Mouse (Mus musculus): Measurements from ENCODE around the gene Stk16. TPM values are rescaled to one million over a fixed set of nuclear protein-coding genes. Genes with fewer than 3 reads are reported as not detected.

Stk16 gene
- polyA plus RNA-seq (2014; fragmentation: Nextera tagmentation; extraction: Ambion mirVana): 81.7 and 82.8 TPM in 2 replicates

- Histone ChIP-seq H3K9me3 (replicated peaks; ENCODE audit: control insufficient read depth, low read length) (no peaks in the 10 kb centered on the region), H3K9ac (ENCODE audit: low read depth, low read length) (peak within 1 kb of the TSS; percentile 95), H3K27me3 (ENCODE audit: control insufficient read depth, insufficient read depth, low read length) (peaks cover 11% of the 10 kb centered on the region), H3K4me1 (ENCODE audit: control insufficient read depth, insufficient read depth, low read length) (peaks cover 22% of the 10 kb centered on the region), H3K4me3 (ENCODE audit: low read depth, low read length) (peak within 1 kb of the TSS; percentile 99), H3K27ac (ENCODE audit: low read depth, low read length) (peak within 1 kb of the TSS; percentile 29; the same call in 1 of the 2 replicates), H3K4me2 (peak within 1 kb of the TSS; percentile 97), H3K36me3 (ENCODE audit: control insufficient read depth, insufficient read depth, low read length) (peaks cover 5% of the 10 kb centered on the region)
- peak; percentile 92 for ATAC-seq (replicated peaks; ENCODE audit: insufficient number of reproducible peaks, low FRiP score, low TSS enrichment)
- WGBS (ENCODE audit: insufficient replicate concordance): 5% methylated on average over 42 of the region's 42 CpGs
Observed at GRCm38 (mm10) chr1:75210136-75211087, at the start of gene Stk16, which contains the start of gene Glb1l. Gene Stk16 (plus strand): TSS chr1:75210838. Gene Glb1l (minus strand): TSS chr1:75210813.

DNA sequence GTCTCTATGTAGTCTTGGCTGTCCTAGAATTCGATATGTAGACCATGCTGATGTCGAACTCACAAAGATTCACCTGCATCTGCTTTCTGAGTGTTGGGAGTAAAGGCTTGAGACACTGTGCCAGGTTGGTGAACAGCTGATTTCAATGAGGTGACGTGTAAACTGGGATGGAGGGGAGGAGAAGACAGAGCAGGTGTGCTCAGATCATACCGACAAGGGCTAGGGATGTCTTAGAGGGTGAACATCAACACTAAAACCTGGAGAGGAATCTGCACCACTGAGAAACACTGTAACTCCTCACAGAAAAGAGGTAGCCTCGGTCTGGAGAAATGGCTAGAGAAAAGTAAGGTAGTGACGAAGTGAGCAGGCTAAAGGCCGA, 42.6 kb upstream of the Stk16 start:
- ATAC-seq (replicated peaks; ENCODE audit: insufficient number of reproducible peaks, low FRiP score, low TSS enrichment): 0 out of 2 replicates have a peak, but pooled peaks have one; percentile 1
- peak overlapping the region; percentile 59 for H3K27ac ChIP-seq (ENCODE audit: low read depth, low read length)
- H3K36me3 ChIP-seq (ENCODE audit: control insufficient read depth, insufficient read depth, low read length): peaks cover 17% of the 10 kb centered on the region
- peaks cover 6% of the 10 kb centered on the region; the same call in 1 of the 2 replicates for H3K4me1 ChIP-seq (ENCODE audit: control insufficient read depth, insufficient read depth, low read length)
- WGBS (ENCODE audit: insufficient replicate concordance): 8% methylated on average over 7 of the region's 7 CpGs
- H3K9ac ChIP-seq (ENCODE audit: low read depth, low read length): peak overlapping the region; percentile 77
- peak overlapping the region; percentile 58 for H3K4me3 ChIP-seq (ENCODE audit: low read depth, low read length)
- H3K4me2 ChIP-seq: peak overlapping the region; percentile 75
- H3K27me3 ChIP-seq (ENCODE audit: control insufficient read depth, insufficient read depth, low read length): no peaks in the 10 kb centered on the region
- no peaks in the 10 kb centered on the region for H3K9me3 ChIP-seq (replicated peaks; ENCODE audit: control insufficient read depth, low read length)

DNA sequence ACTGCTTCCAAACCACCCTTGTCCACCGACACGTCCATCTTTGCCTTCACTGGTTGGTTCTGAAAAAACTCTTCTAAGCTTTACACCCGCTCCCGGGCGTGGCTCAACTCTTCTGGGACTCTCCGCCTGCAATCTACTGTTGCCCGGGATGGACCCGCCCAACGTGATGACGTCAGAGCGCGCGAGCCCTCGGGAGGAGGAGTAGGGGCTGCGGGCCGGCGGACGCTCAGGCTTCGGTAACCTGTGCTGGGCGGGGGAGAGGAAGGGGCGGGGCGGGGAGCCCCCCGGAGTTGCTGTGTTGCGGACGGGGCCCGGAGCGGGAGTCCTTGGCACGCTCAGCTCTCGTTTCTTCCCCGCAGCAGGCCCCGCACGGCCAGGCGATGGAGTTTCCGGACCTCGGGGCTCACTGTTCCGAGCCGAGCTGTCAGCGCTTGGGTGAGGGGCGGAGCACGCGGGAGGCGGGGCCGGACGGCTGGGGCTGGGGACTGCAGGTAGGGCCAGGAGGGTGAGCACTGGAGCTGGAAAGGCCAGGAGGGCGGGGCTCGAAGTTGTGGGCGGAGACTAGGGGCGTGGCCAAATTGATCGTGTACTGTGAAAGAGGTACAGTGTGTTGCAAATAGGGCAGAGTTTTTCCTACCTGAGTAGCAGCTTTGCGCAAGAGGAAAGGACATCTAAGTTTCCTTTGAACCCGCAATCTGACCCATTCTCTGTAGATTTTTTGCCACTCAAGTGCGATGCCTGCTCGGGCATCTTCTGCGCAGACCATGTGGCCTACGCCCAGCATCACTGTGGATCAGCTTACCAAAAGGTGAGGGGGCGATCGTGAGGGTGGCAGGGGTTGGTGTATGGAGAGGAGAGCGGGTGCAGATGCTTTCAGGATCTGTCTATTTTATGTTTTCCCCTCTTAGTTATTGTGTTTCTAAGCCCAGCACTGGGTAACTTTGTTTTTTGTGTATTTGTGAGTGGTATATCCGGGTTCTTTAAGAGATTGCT, 41.9 kb upstream of the Stk16 start, which contains the start of gene Zfand2b:
TSS of gene Zfand2b (plus strand) at position 175 of the 993 bp plus-strand sequence.
- H3K27me3 ChIP-seq (ENCODE audit: control insufficient read depth, insufficient read depth, low read length): no peaks in the 10 kb centered on the region

DNA sequence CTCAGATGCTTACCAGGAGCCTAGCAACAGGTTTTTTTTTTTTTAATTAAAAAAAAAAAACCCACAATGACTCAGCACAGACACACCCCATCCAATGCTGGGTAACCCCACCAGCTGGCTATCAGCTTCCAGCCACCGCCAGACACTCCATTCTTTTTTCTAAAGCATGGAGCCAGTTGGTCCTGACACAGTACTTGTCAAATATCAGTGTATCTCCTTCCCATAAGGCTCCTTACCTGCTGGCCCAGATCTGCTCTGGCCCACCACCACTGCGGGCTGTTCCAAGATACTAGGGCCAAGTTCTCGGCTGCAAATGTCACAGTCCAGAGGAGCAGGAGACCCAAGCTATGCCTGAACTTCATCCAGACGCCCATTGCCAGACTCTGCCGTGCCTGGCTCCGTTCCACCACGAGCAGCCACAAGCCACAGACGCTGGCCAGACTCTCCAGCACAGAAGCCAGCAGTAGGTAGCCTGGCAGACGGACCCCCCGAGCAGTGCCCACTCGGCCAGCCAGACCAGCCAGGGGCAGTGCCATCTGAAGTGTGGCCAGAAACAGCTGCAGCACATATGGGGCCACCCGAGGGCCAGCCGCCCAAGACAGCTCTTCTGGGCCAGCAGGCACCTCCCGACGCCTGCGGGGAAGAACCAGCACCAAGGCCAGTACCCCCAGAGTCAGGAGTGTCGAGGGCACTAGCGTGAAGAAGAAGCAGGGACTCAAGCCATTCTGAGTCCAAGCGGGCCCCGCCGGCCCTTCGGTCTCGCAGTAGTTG, 31.1 kb upstream of the Stk16 start:
- WGBS (ENCODE audit: insufficient replicate concordance): 6% methylated on average over 23 of the region's 23 CpGs
- Histone ChIP-seq H3K4me2 (peak overlapping the region; percentile 93), H3K27me3 (ENCODE audit: control insufficient read depth, insufficient read depth, low read length) (no peaks in the 10 kb centered on the region), H3K36me3 (ENCODE audit: control insufficient read depth, insufficient read depth, low read length) (peaks cover 16% of the 10 kb centered on the region), H3K4me1 (ENCODE audit: control insufficient read depth, insufficient read depth, low read length) (peaks cover 12% of the 10 kb centered on the region; the same call in 1 of the 2 replicates), H3K4me3 (ENCODE audit: low read depth, low read length) (peak overlapping the region; percentile 56), H3K27ac (ENCODE audit: low read depth, low read length) (peak overlapping the region; percentile 47), H3K9ac (ENCODE audit: low read depth, low read length) (peak overlapping the region; percentile 76), H3K9me3 (replicated peaks; ENCODE audit: control insufficient read depth, low read length) (no peaks in the 10 kb centered on the region)
- ATAC-seq (replicated peaks; ENCODE audit: insufficient number of reproducible peaks, low FRiP score, low TSS enrichment): peak; percentile 50

More for the DNA sequence above, 41.9 kb upstream of the Stk16 start, which contains the start of gene Zfand2b:
- Histone ChIP-seq H3K4me1 (ENCODE audit: control insufficient read depth, insufficient read depth, low read length) (peaks cover 6% of the 10 kb centered on the region; the same call in 1 of the 2 replicates), H3K4me2 (peak within 1 kb of the TSS; percentile 75), H3K36me3 (ENCODE audit: control insufficient read depth, insufficient read depth, low read length) (peaks cover 17% of the 10 kb centered on the region), H3K4me3 (ENCODE audit: low read depth, low read length) (peak within 1 kb of the TSS; percentile 58), H3K27ac (ENCODE audit: low read depth, low read length) (peak within 1 kb of the TSS; percentile 59), H3K9ac (ENCODE audit: low read depth, low read length) (peak within 1 kb of the TSS; percentile 77), H3K9me3 (replicated peaks; ENCODE audit: control insufficient read depth, low read length) (no peaks in the 10 kb centered on the region)
- under 1% methylated on average over 56 of the region's 59 CpGs for WGBS (ENCODE audit: insufficient replicate concordance)
- peak; percentile 97 for ATAC-seq (replicated peaks; ENCODE audit: insufficient number of reproducible peaks, low FRiP score, low TSS enrichment)

DNA sequence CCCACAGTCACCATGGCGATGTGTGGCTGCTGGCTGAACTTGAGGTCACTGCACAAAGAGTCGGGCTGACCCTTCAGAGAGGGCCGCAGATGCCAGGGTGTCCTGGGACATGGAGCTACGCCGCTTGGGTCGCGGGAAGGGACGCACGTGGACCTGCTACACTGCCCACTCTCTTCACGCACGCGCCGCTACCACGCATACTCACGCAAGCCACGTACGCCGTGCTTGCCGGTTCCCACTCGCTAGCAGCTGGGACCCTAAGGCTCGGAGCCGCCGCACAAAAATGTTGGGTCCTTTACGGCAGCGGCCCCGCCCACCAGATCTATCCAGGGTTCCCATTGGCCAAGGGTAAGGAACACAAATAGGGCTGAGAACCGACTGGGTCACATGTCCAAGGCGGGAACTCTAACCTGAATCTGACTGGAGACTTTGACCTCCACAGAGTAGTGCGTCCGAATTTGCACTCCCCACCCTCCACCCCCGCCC, 30.5 kb upstream of the Stk16 start, which contains the start of gene Abcb6:
TSS of gene Abcb6 (minus strand) at position 288 of the 486 bp plus-strand sequence.
- no peaks in the 10 kb centered on the region for H3K9me3 ChIP-seq (replicated peaks; ENCODE audit: control insufficient read depth, low read length)
- H3K4me2 ChIP-seq: peak within 1 kb of the TSS; percentile 93
- no peaks in the 10 kb centered on the region for H3K27me3 ChIP-seq (ENCODE audit: control insufficient read depth, insufficient read depth, low read length)
- peak within 1 kb of the TSS; percentile 47 for H3K27ac ChIP-seq (ENCODE audit: low read depth, low read length)
- peak; percentile 86 for ATAC-seq (replicated peaks; ENCODE audit: insufficient number of reproducible peaks, low FRiP score, low TSS enrichment)
- H3K36me3 ChIP-seq (ENCODE audit: control insufficient read depth, insufficient read depth, low read length): peaks cover 20% of the 10 kb centered on the region
- WGBS (ENCODE audit: insufficient replicate concordance): under 1% methylated on average over 31 of the region's 31 CpGs
- peaks cover 12% of the 10 kb centered on the region; the same call in 1 of the 2 replicates for H3K4me1 ChIP-seq (ENCODE audit: control insufficient read depth, insufficient read depth, low read length)
- peak within 1 kb of the TSS; percentile 56 for H3K4me3 ChIP-seq (ENCODE audit: low read depth, low read length)
- H3K9ac ChIP-seq (ENCODE audit: low read depth, low read length): peak within 1 kb of the TSS; percentile 76

DNA sequence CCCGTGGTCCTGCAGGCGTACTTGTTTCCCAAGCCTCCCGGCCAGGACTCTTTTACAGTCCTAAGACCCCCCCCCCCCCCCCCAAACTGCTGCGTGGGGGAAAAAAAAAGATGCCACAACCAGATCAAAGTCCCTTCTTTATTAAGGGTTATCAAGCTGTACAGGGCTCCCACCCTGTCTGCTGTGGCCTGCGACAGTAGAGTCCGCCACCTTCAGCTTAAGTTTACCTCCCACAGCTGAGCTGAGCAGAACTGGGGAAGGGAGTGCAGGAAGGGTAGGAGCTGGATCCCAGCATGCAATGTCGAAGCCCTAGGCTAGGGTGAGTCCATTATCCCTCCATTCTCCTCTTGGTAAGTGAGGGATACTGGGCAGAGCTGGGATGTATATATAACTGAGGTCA, 29.9 kb upstream of the Stk16 start:
- peaks cover 12% of the 10 kb centered on the region; the same call in 1 of the 2 replicates for H3K4me1 ChIP-seq (ENCODE audit: control insufficient read depth, insufficient read depth, low read length)
- WGBS (ENCODE audit: insufficient replicate concordance): 34% methylated on average over 7 of the region's 7 CpGs
- no peak overlapping the region for H3K27ac ChIP-seq (ENCODE audit: low read depth, low read length)
- H3K36me3 ChIP-seq (ENCODE audit: control insufficient read depth, insufficient read depth, low read length): peaks cover 25% of the 10 kb centered on the region
- peak overlapping the region; percentile 56; the same call in 1 of the 2 replicates for H3K4me3 ChIP-seq (ENCODE audit: low read depth, low read length)
- peak overlapping the region; percentile 93 for H3K4me2 ChIP-seq
- no peak for ATAC-seq (replicated peaks; ENCODE audit: insufficient number of reproducible peaks, low FRiP score, low TSS enrichment)
- peak overlapping the region; percentile 76; the same call in 1 of the 2 replicates for H3K9ac ChIP-seq (ENCODE audit: low read depth, low read length)
- H3K9me3 ChIP-seq (replicated peaks; ENCODE audit: control insufficient read depth, low read length): no peaks in the 10 kb centered on the region
- no peaks in the 10 kb centered on the region for H3K27me3 ChIP-seq (ENCODE audit: control insufficient read depth, insufficient read depth, low read length)

DNA sequence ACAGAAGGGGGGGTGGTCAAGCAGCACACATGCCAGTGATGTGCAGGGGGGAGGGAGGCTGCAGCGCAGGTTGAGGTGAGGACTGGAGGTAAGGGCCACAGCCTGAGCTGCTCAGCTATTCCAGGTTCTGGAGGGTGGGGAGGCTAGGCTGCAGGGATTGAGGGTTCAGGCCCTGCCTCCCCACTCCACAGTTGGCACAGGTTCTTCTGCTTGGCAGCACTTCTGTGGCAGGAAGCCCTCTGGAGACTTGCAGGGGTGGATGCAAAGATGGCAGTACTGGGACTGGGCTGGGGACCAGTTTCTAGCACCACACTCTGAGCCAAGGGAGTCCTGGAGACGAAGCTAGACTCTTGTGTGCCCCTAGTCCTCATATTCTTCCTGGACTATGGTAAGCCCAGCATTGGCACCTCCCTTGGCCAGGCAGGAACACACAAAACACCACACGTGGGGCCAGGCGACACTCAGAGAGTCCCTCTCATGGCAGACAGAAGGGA, 29.2 kb upstream of the Stk16 start:
- 86% methylated on average over 4 of the region's 4 CpGs for whole genome bisulfite sequencing (ENCODE audit: insufficient replicate concordance)
- H3K9ac ChIP-seq (ENCODE audit: low read depth, low read length): no peak overlapping the region
- H3K4me1 ChIP-seq (ENCODE audit: control insufficient read depth, insufficient read depth, low read length): peaks cover 12% of the 10 kb centered on the region; the same call in 1 of the 2 replicates
- no peak overlapping the region for H3K4me3 ChIP-seq (ENCODE audit: low read depth, low read length)
- H3K27me3 ChIP-seq (ENCODE audit: control insufficient read depth, insufficient read depth, low read length): no peaks in the 10 kb centered on the region
- peaks cover 31% of the 10 kb centered on the region for H3K36me3 ChIP-seq (ENCODE audit: control insufficient read depth, insufficient read depth, low read length)
- no peaks in the 10 kb centered on the region for H3K9me3 ChIP-seq (replicated peaks; ENCODE audit: control insufficient read depth, low read length)
- no peak overlapping the region for H3K4me2 ChIP-seq
- H3K27ac ChIP-seq (ENCODE audit: low read depth, low read length): no peak overlapping the region
- no peak for ATAC-seq (replicated peaks; ENCODE audit: insufficient number of reproducible peaks, low FRiP score, low TSS enrichment)

Measured in heart, embryonic 11.5 days (tissue).